Mouse (Mus musculus): Measurements from ENCODE around the gene Clec4e. TPM values are rescaled to one million over a fixed set of nuclear protein-coding genes. Genes with fewer than 3 reads are reported as not detected.
"Not testable (repeated sequence)": the region's sequence is repeated elsewhere in the genome, so short reads cannot be mapped to it uniquely, and the experiment has no call there.

Clec4e gene
- not detected in 2 replicates for polyA plus RNA-seq (2014; fragmentation: Nextera tagmentation; extraction: Ambion mirVana)

- TF ChIP-seq CTCF (IDR thresholded peaks at IDR 0.05; ENCODE audit: low read depth): no peak
- H3K4me1 ChIP-seq (ENCODE audit: insufficient read depth): no peaks in the 10 kb centered on the region
Observed at GRCm38 (mm10) chr6:123289753-123290152, at the start of gene Clec4e. Clec4e (minus strand) TSS chr6:123289870.

GRCm38 (mm10) chr6:123332503-123332902, 42.8 kb upstream of the Clec4e start:
- WGBS: 40% methylated on average over 2 of the region's 2 CpGs
- no peaks in the 10 kb centered on the region for H3K27me3 ChIP-seq (ENCODE audit: insufficient read depth, low read length)
- H3K4me1 ChIP-seq (ENCODE audit: insufficient read depth): no peaks in the 10 kb centered on the region
- ATAC-seq (ENCODE audit: insufficient read depth): no peak
- no peaks in the 10 kb centered on the region for H3K9me3 ChIP-seq (ENCODE audit: low read depth, low read length)
- no peak overlapping the region for H3K27ac ChIP-seq (ENCODE audit: low read depth)
- no peak overlapping the region for H3K4me3 ChIP-seq (ENCODE audit: low read depth, low read length)
- no peaks in the 10 kb centered on the region for H3K36me3 ChIP-seq (ENCODE audit: insufficient read depth)
- no peak for DNase-seq
- H3K4me2 ChIP-seq: no peak overlapping the region
- no peak overlapping the region for H3K9ac ChIP-seq
- no peak for TF ChIP-seq CTCF (IDR thresholded peaks at IDR 0.05; ENCODE audit: low read depth)

More at GRCm38 (mm10) chr6:123289753-123290152, at the start of gene Clec4e:
- Histone ChIP-seq H3K27me3 (ENCODE audit: insufficient read depth, low read length) (no peaks in the 10 kb centered on the region), H3K27ac (ENCODE audit: low read depth) (no peak within 1 kb of the TSS), H3K4me3 (ENCODE audit: low read depth, low read length) (no peak within 1 kb of the TSS), H3K9me3 (ENCODE audit: low read depth, low read length) (no peaks in the 10 kb centered on the region), H3K4me2 (no peak within 1 kb of the TSS), H3K9ac (no peak within 1 kb of the TSS), H3K36me3 (ENCODE audit: insufficient read depth) (no peaks in the 10 kb centered on the region)
- no peak for ATAC-seq (ENCODE audit: insufficient read depth)
- WGBS: 83% methylated on average over 4 of the region's 4 CpGs
- no peak for DNase-seq

- Histone ChIP-seq H3K9me3 (ENCODE audit: low read depth, low read length) (no peaks in the 10 kb centered on the region), H3K27ac (ENCODE audit: low read depth) (no peak within 1 kb of the TSS), H3K4me1 (ENCODE audit: insufficient read depth) (no peaks in the 10 kb centered on the region), H3K9ac (no peak within 1 kb of the TSS), H3K4me3 (ENCODE audit: low read depth, low read length) (no peak within 1 kb of the TSS), H3K4me2 (no peak within 1 kb of the TSS), H3K36me3 (ENCODE audit: insufficient read depth) (no peaks in the 10 kb centered on the region), H3K27me3 (ENCODE audit: insufficient read depth, low read length) (no peaks in the 10 kb centered on the region)
- DNase-seq: no peak
- TF ChIP-seq CTCF (IDR thresholded peaks at IDR 0.05; ENCODE audit: low read depth): no peak
- WGBS: 81% methylated on average over 2 of the region's 2 CpGs
- ATAC-seq (ENCODE audit: insufficient read depth): no peak
Observed at GRCm38 (mm10) chr6:123308033-123308432, 18.4 kb upstream of the Clec4e start, which contains the start of gene Vmn2r19. Vmn2r19 (plus strand) TSS chr6:123308333.

DNA sequence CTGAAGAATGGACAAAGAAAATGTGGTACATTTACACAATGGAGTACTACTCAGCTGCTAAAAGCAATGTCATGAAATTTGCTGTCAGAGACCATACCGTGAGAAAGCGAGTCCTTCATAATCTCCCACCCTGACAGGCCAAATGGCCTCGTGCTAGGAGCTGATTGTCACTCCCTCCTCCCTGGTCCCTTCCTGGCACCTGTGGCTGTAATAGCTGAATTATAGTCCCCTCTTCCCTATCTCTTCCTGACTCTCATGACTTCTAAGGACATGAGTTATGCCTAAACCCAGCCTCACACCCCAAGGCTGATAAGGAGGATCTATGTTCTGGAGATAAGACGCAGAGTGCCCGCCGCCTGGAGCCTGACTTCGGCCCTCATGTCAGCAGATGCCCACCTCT, 16.6 kb upstream of the Clec4e start:
- not testable (repeated sequence) for ATAC-seq (ENCODE audit: insufficient read depth); H3K4me1 ChIP-seq (ENCODE audit: insufficient read depth); H3K9me3 ChIP-seq (ENCODE audit: low read depth, low read length); H3K4me3 ChIP-seq (ENCODE audit: low read depth, low read length); H3K27ac ChIP-seq (ENCODE audit: low read depth); H3K36me3 ChIP-seq (ENCODE audit: insufficient read depth); H3K4me2 ChIP-seq; DNase-seq; H3K27me3 ChIP-seq (ENCODE audit: insufficient read depth, low read length); H3K9ac ChIP-seq
- 73% methylated on average over 7 of the region's 7 CpGs for WGBS

- 56% methylated on average over 1 of the region's 1 CpGs for WGBS
- no peaks in the 10 kb centered on the region for H3K9me3 ChIP-seq (ENCODE audit: low read depth, low read length)
- ATAC-seq (ENCODE audit: insufficient read depth): no peak
- H3K36me3 ChIP-seq (ENCODE audit: insufficient read depth): no peaks in the 10 kb centered on the region
- DNase-seq: no peak
- no peak overlapping the region for H3K4me3 ChIP-seq (ENCODE audit: low read depth, low read length)
- no peak overlapping the region for H3K4me2 ChIP-seq
- no peak overlapping the region for H3K9ac ChIP-seq
- no peaks in the 10 kb centered on the region for H3K4me1 ChIP-seq (ENCODE audit: insufficient read depth)
- TF ChIP-seq CTCF (IDR thresholded peaks at IDR 0.05; ENCODE audit: low read depth): no peak
- H3K27me3 ChIP-seq (ENCODE audit: insufficient read depth, low read length): no peaks in the 10 kb centered on the region
- no peak overlapping the region for H3K27ac ChIP-seq (ENCODE audit: low read depth)
Observed at GRCm38 (mm10) chr6:123296687-123297086, 7.0 kb upstream of the Clec4e start.

- not testable (repeated sequence) for H3K36me3 ChIP-seq (ENCODE audit: insufficient read depth); DNase-seq; H3K9ac ChIP-seq; H3K9me3 ChIP-seq (ENCODE audit: low read depth, low read length); H3K4me2 ChIP-seq; H3K4me1 ChIP-seq (ENCODE audit: insufficient read depth); H3K27me3 ChIP-seq (ENCODE audit: insufficient read depth, low read length); ATAC-seq (ENCODE audit: insufficient read depth); H3K27ac ChIP-seq (ENCODE audit: low read depth); H3K4me3 ChIP-seq (ENCODE audit: low read depth, low read length)
- 82% methylated on average over 11 of the region's 11 CpGs for WGBS
Observed at GRCm38 (mm10) chr6:123293509-123293908, 3.8 kb upstream of the Clec4e start.

DNA sequence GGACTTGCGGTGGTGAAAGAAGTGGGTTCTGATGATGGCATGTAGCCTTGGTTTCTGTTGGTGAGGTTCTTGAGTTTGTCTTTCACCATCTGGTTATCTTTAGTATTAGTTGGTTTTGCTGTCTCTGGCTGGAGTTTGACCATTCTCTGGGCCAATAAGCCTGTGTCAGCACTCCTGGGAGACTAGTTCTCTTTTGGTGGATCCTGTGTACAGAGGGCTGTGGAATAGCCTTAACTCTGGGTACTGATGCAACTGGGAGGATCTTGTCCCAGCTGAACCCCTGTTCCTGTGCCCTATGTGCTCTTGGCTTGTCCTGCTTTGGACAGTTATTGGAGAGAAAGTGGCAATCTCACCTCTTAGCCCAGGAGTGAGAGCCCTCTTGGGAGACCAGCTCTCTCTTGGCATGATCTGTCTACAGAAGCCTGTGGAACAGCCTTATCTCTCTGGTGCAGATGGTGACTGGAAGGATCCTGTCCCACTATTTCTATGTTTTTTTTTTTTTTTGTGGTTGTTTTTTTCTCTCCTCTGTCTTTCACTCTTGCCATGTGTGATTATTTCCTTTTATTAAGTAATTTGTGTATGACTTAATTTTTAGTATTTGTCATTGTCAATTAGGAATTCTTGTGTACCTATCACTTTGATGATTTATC, 3.2 kb upstream of the Clec4e start:
- ATAC-seq (ENCODE audit: insufficient read depth) (peak; percentile 62; the same call in 1 of the 2 replicates), DNase-seq (no peak)
- H3K4me2 ChIP-seq: no peak overlapping the region
- H3K36me3 ChIP-seq (ENCODE audit: insufficient read depth): no peaks in the 10 kb centered on the region
- H3K9ac ChIP-seq: no peak overlapping the region
- no peaks in the 10 kb centered on the region for H3K27me3 ChIP-seq (ENCODE audit: insufficient read depth, low read length)
- WGBS: 89% methylated on average over 1 of the region's 1 CpGs
- no peak for TF ChIP-seq CTCF (IDR thresholded peaks at IDR 0.05; ENCODE audit: low read depth)
- H3K9me3 ChIP-seq (ENCODE audit: low read depth, low read length): no peaks in the 10 kb centered on the region
- H3K4me3 ChIP-seq (ENCODE audit: low read depth, low read length): no peak overlapping the region
- peak overlapping the region; percentile 18; the same call in 1 of the 2 replicates for H3K27ac ChIP-seq (ENCODE audit: low read depth)
- H3K4me1 ChIP-seq (ENCODE audit: insufficient read depth): no peaks in the 10 kb centered on the region
